Mouse (Mus musculus): ENCODE data around the gene Mafg. TPM values are rescaled to one million over a fixed set of nuclear protein-coding genes. Genes with fewer than 3 reads are reported as not detected.

Gene Mafg
- polyA plus RNA-seq, 1 experiment from 2014 or later = 14.7 TPM

GRCm38 (mm10) chr11:120632559-120633519 is 561 bp downstream of the Mafg start:
- H3K27ac ChIP-seq (ENCODE audit: low read length) = peak overlapping the region; percentile 87
- WGBS = under 1% methylated on average over 110 of the region's 116 CpGs
- H3K9me3 ChIP-seq (replicated peaks; ENCODE audit: control insufficient read depth, low read length) = no peaks in the 10 kb centered on the region
- peaks cover 8% of the 10 kb centered on the region for H3K36me3 ChIP-seq (ENCODE audit: control insufficient read depth, insufficient read depth)
- H3K9ac ChIP-seq (ENCODE audit: low read length) = peak overlapping the region; percentile 94
- peak overlapping the region; percentile 83 for H3K4me2 ChIP-seq (ENCODE audit: low read depth, low read length)
- no peaks in the 10 kb centered on the region for H3K27me3 ChIP-seq (ENCODE audit: control insufficient read depth, insufficient read depth, low read length)
- H3K4me3 ChIP-seq (ENCODE audit: low read length) = peak overlapping the region; percentile 77
- peaks cover 32% of the 10 kb centered on the region for H3K4me1 ChIP-seq (ENCODE audit: control insufficient read depth, insufficient read depth, low read length)
- ATAC-seq (replicated peaks; ENCODE audit: extremely low read depth, insufficient read depth, low FRiP score) = peak; percentile 80

GRCm38 (mm10) chr11:120631726-120632448 is 1.5 kb downstream of the Mafg start:
- H3K36me3 ChIP-seq (ENCODE audit: control insufficient read depth, insufficient read depth) = peaks cover 8% of the 10 kb centered on the region
- peaks cover 32% of the 10 kb centered on the region for H3K4me1 ChIP-seq (ENCODE audit: control insufficient read depth, insufficient read depth, low read length)
- H3K4me3 ChIP-seq (ENCODE audit: low read length) = peak overlapping the region; percentile 77
- H3K9ac ChIP-seq (ENCODE audit: low read length) = peak overlapping the region; percentile 94
- no peaks in the 10 kb centered on the region for H3K9me3 ChIP-seq (replicated peaks; ENCODE audit: control insufficient read depth, low read length)
- 0 out of 2 replicates have a peak overlapping the region, but pooled peaks have one; percentile 52 for H3K27ac ChIP-seq (ENCODE audit: low read length)
- WGBS = 54% methylated on average over 4 of the region's 4 CpGs
- H3K27me3 ChIP-seq (ENCODE audit: control insufficient read depth, insufficient read depth, low read length) = no peaks in the 10 kb centered on the region
- H3K4me2 ChIP-seq (ENCODE audit: low read depth, low read length) = peak overlapping the region; percentile 83
- no peak for ATAC-seq (replicated peaks; ENCODE audit: extremely low read depth, insufficient read depth, low FRiP score)

DNA sequence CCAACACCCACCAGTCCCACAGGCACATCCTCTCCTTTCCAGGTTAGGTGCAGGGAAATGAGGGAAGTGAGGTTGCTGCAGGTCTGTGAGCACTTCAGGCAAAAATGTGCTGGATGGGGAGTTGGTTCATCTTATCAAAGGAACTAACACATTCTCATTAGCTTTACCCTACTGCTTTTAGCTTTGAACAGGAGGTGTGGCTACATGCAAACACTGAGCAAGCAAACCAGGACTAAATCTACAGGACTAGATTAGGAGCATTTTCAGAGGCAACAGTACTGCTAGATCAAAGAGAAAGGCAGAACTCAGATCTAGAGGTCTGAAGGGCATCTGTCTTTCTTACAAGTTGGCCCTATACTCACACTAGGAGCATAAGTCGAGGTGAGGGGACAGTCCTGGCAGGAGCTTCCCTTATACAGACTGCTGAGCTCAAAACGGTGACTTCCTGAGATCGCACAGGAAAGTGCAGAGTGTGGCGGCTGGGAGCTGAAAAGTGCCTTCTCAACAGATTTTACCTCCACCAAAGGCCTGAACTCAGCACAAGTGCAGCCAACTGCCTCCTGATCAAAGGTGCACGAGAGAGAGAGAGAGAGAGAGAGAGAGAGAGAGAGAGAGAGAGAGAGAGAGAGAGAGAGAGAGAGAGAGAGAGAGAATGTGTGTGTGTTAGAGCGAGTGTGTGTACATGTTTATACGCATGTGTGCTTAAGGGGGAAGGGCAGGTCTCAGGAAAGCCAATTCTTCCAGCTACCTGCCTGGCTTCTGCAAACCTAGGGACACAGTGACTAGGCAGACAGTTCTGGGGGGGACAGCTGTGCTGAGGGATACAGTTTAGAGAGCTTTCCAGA is 2.3 kb downstream of the Mafg start:
- peak overlapping the region; percentile 52 for H3K27ac ChIP-seq (ENCODE audit: low read length)
- no peaks in the 10 kb centered on the region for H3K27me3 ChIP-seq (ENCODE audit: control insufficient read depth, insufficient read depth, low read length)
- peaks cover 8% of the 10 kb centered on the region for H3K36me3 ChIP-seq (ENCODE audit: control insufficient read depth, insufficient read depth)
- H3K4me2 ChIP-seq (ENCODE audit: low read depth, low read length) = peak overlapping the region; percentile 83
- H3K4me1 ChIP-seq (ENCODE audit: control insufficient read depth, insufficient read depth, low read length) = peaks cover 32% of the 10 kb centered on the region
- no peaks in the 10 kb centered on the region for H3K9me3 ChIP-seq (replicated peaks; ENCODE audit: control insufficient read depth, low read length)
- H3K9ac ChIP-seq (ENCODE audit: low read length) = peak overlapping the region; percentile 54
- no peak for ATAC-seq (replicated peaks; ENCODE audit: extremely low read depth, insufficient read depth, low FRiP score)
- no peak overlapping the region for H3K4me3 ChIP-seq (ENCODE audit: low read length)
- 30% methylated on average over 7 of the region's 7 CpGs for WGBS

DNA sequence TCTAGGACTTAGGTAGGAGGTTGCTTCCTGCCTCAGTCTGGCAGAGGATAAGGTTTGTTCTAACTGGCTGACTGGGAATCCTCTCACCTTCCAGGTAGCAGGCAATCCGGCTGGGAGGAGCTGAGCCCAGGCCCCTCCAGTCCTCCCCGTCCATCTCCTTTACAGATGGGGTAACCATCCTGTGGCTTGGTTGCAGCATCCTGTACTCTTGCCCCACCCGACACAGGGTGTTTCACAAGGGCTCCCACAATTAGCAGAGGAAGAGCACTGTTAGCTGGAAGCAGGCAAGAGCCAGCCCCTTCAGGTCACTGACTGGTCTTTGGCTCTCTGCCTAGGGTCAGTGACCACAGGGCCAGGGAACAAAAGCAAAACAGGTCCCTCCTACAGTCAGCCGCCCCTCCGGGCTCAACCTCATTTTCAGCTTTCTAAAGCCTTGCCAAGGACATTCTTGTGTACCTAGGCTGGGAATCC is 3.0 kb downstream of the Mafg start:
- Histone ChIP-seq H3K4me2 (ENCODE audit: low read depth, low read length) (peak overlapping the region; percentile 34), H3K27ac (ENCODE audit: low read length) (peak overlapping the region; percentile 52), H3K36me3 (ENCODE audit: control insufficient read depth, insufficient read depth) (peaks cover 8% of the 10 kb centered on the region), H3K9me3 (replicated peaks; ENCODE audit: control insufficient read depth, low read length) (no peaks in the 10 kb centered on the region), H3K27me3 (ENCODE audit: control insufficient read depth, insufficient read depth, low read length) (no peaks in the 10 kb centered on the region), H3K9ac (ENCODE audit: low read length) (peak overlapping the region; percentile 54), H3K4me3 (ENCODE audit: low read length) (no peak overlapping the region), H3K4me1 (ENCODE audit: control insufficient read depth, insufficient read depth, low read length) (peaks cover 35% of the 10 kb centered on the region)
- ATAC-seq (replicated peaks; ENCODE audit: extremely low read depth, insufficient read depth, low FRiP score) = no peak
- 38% methylated on average over 5 of the region's 5 CpGs for WGBS

DNA sequence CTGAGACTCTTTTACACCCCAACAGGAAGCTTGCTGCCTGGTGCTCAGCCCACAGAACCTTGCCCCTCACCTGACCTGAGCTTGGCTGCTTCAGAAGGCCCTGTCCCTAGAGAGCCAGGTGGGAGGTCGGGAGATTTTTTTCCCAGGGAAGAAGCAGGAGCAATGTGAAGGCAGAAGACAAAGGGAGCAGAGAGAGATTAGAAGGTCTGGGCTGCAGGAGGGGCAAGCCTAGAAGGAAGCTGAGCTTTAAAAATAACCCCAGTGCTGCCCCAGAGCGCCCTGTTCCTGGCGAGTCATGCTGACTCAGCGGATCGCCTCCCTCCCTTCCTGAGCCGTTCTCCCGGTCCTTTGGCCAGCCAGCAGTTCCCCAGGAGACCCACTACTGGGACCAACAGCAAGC is 3.5 kb downstream of the Mafg start:
- Histone ChIP-seq H3K27ac (ENCODE audit: low read length) (peak overlapping the region; percentile 52), H3K4me3 (ENCODE audit: low read length) (no peak overlapping the region; the same call in 1 of the 2 replicates), H3K27me3 (ENCODE audit: control insufficient read depth, insufficient read depth, low read length) (no peaks in the 10 kb centered on the region), H3K9ac (ENCODE audit: low read length) (peak overlapping the region; percentile 54), H3K9me3 (replicated peaks; ENCODE audit: control insufficient read depth, low read length) (no peaks in the 10 kb centered on the region), H3K4me2 (ENCODE audit: low read depth, low read length) (peak overlapping the region; percentile 34), H3K36me3 (ENCODE audit: control insufficient read depth, insufficient read depth) (peaks cover 8% of the 10 kb centered on the region), H3K4me1 (ENCODE audit: control insufficient read depth, insufficient read depth, low read length) (peaks cover 39% of the 10 kb centered on the region)
- ATAC-seq (replicated peaks; ENCODE audit: extremely low read depth, insufficient read depth, low FRiP score) = no peak
- WGBS = 8% methylated on average over 7 of the region's 7 CpGs

- Histone ChIP-seq H3K36me3 (ENCODE audit: control insufficient read depth, insufficient read depth) (peaks cover 8% of the 10 kb centered on the region), H3K27ac (ENCODE audit: low read length) (peak overlapping the region; percentile 52; the same call in 1 of the 2 replicates), H3K4me2 (ENCODE audit: low read depth, low read length) (peak overlapping the region; percentile 34), H3K9me3 (replicated peaks; ENCODE audit: control insufficient read depth, low read length) (no peaks in the 10 kb centered on the region), H3K27me3 (ENCODE audit: control insufficient read depth, insufficient read depth, low read length) (no peaks in the 10 kb centered on the region), H3K4me1 (ENCODE audit: control insufficient read depth, insufficient read depth, low read length) (peaks cover 39% of the 10 kb centered on the region), H3K9ac (ENCODE audit: low read length) (peak overlapping the region; percentile 54; the same call in 1 of the 2 replicates), H3K4me3 (ENCODE audit: low read length) (no peak overlapping the region; the same call in 1 of the 2 replicates)
- WGBS = 74% methylated on average over 23 of the region's 23 CpGs
- ATAC-seq (replicated peaks; ENCODE audit: extremely low read depth, insufficient read depth, low FRiP score) = no peak
These were observed 4.1 kb downstream of the Mafg start for GRCm38 (mm10) chr11:120629341-120629730.

GRCm38 (mm10) chr11:120628601-120629340 is 4.6 kb downstream of the Mafg start:
- no peak overlapping the region for H3K4me2 ChIP-seq (ENCODE audit: low read depth, low read length)

More at GRCm38 (mm10) chr11:120628601-120629340, 4.6 kb downstream of the Mafg start:
- Histone ChIP-seq H3K9me3 (replicated peaks; ENCODE audit: control insufficient read depth, low read length) (no peaks in the 10 kb centered on the region), H3K27me3 (ENCODE audit: control insufficient read depth, insufficient read depth, low read length) (no peaks in the 10 kb centered on the region), H3K4me1 (ENCODE audit: control insufficient read depth, insufficient read depth, low read length) (peaks cover 44% of the 10 kb centered on the region), H3K9ac (ENCODE audit: low read length) (no peak overlapping the region), H3K4me3 (ENCODE audit: low read length) (no peak overlapping the region; the same call in 1 of the 2 replicates), H3K27ac (ENCODE audit: low read length) (no peak overlapping the region), H3K36me3 (ENCODE audit: control insufficient read depth, insufficient read depth) (peaks cover 8% of the 10 kb centered on the region)
- WGBS = 92% methylated on average over 23 of the region's 23 CpGs
- ATAC-seq (replicated peaks; ENCODE audit: extremely low read depth, insufficient read depth, low FRiP score) = no peak

All from heart, embryonic 16.5 days (tissue).